Mouse (Mus musculus) cerebellum, adult 11-12 months (tissue): ENCODE measurements around the gene Olfr643.

Experiments used
- DNase-seq: peaks from one replicate; pipeline ENCODE4 v3.0.0; 2022

Gene Olfr643

DNA sequence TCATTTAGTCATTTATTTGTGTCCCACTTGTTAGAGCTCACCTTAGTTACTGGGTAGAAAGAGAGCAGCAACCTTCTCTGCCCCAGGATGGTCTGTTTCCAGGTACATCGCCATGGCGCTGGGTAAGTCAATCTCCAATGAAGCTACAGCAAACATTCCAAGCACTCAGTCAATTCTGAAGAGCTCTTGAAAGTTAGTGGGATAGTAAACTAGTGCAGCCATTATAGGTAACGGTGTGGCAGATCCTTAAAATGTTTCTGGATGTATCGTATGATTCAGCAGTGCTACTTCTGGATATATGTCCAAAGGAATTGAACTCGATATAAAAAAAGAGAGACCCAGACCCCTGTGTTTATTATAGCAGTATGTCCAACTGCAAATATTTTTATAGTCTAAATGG lies at the start of gene Olfr643:
Olfr643 (minus strand) TSS at position 101 of the 400 bp plus-strand sequence.
- no peak for DNase-seq

GRCm38 (mm10) chr7:104183292-104183691 lies 46.1 kb upstream of the Olfr643 start, which contains the start of gene Olfr648:
Gene Olfr648 (minus strand): TSS chr7:104183392.
- DNase-seq = no peak

DNA sequence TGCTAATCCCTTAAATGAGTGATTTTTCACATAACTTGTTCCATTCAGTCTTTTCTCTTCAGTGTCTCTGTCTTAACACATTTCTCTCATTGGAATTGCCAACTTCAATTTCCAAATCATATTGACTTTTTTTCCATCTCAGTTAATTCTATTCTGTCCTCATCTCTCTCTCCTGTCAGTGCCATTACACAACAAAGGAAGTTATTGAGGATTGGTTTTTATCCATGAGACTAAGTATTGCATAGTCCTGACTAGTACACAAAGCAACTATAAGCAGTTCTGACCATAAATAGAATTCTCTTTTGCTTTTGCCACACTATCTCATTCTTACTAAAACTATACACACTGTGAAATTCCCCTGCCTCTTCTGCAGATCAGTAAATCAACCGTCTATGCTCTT lies 41.9 kb upstream of the Olfr643 start:
- DNase-seq = no peak

GRCm38 (mm10) chr7:104178422-104179054 lies 41.3 kb upstream of the Olfr643 start:
- DNase-seq = no peak

DNA sequence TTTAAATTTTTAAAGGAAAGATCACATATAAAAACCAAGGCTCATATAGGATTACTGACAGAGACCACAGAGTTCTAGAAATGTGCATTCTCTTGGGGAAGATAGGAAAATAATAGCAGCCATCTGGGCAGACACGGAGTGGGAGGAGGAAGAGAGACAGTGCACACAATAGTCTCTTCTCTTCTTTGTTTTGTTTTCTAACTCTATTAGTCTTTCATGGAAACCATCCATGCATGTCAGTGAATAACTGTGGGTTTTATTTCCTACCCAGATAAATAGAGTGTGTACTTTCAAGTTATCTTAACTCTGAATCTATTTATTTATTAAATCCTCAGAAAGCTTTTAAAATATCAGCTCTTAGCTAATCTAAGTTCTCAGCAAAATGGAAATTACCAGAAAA lies 37.9 kb upstream of the Olfr643 start:
- no peak for DNase-seq

- no peak for DNase-seq
Observed at GRCm38 (mm10) chr7:104169634-104170204, 32.5 kb upstream of the Olfr643 start.

- no peak for DNase-seq
Observed at GRCm38 (mm10) chr7:104167105-104167504, 29.9 kb upstream of the Olfr643 start.

DNA sequence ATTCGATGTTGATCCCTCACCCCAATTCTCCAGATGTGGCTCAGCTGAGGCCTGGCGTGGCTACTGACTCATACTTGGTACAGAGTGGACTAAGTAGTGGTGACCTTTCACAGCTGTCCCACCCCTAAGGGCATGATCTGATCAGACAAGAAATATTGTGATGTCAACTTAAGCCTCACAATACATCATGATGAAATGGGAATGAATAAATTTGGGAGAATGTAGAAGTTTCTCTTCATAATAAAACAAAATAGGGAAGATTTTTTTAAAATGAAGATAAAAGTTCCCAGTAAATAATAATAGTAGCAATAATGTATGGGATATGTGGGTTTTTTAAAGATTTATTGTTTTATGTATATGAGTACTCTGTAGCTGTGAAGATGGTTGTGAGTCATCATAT lies 13.3 kb upstream of the Olfr643 start, which contains the start of gene Ubqlnl:
Ubqlnl (minus strand) TSS at position 101 of the 400 bp plus-strand sequence.
- DNase-seq = no peak

GRCm38 (mm10) chr7:104143179-104143578 lies 6.0 kb upstream of the Olfr643 start, which contains the start of gene Ubqln3:
Gene Ubqln3 (minus strand): TSS chr7:104143279.
- no peak for DNase-seq

DNA sequence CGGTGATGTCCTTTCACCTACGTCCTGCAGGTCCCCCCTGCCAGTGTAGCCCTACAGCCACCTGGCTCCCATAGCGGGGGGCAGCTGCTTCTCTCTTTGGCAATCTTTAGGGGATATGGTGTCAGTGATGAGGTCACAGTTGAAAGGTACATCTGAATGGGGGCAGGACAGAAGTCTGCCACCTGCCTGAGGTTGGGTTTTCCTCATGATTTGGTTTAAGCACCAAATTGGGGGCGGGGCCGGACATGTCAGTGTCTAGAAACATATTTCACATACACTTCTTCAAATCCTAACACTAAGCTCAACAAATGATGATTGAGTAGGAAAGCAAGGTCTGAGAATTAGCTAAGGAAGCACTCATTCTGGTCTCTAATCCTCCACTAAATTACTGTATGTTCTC lies 7.5 kb downstream of the Olfr643 start, which contains the start of gene Ubqln5:
Ubqln5 (minus strand) TSS at position 101 of the 400 bp plus-strand sequence.
- no peak for DNase-seq

GRCm38 (mm10) chr7:104104757-104104972 lies 32.5 kb downstream of the Olfr643 start, which contains the start of gene Olfr646:
Gene Olfr646 (plus strand): TSS chr7:104104873.
- DNase-seq = no peak

DNA sequence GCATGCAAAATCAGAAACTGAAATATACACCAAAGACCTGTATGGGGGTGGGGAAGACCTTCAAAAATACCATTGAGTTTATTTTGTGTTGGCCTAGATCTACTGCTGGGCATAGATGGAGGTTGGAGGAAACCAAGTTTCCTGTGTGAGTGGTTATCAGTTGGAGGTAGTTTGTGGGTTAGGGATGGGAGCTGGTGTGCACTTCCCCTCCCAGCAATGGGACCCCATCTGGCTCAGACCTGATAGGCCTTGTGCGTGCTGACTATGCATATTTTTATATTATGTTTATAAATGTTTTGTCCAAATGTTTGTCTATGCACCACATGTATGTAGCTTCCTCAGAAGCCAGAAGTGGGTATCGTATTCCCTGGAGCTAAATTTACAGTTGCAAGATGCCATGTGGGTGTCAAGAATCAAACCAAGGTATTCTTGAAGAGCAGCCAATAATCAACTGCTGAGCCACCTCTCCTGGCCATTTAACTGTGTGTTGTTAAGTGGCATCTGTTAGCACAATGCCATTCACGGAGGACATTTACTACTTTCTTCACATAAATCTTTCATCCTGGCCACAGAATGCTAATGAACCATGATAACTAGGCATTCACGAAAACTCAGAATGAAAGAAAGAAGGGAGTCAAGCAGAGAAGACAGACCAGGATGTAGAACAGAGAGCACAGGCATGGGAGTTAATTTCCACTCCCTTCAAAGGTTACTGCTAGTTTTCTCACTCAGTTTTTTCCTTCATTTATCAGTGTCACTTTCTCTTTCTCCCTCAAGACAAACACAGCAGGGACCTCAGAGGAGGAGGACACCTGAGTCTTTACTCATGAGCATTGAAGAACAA lies 33.1 kb downstream of the Olfr643 start:
- DNase-seq = no peak

GRCm38 (mm10) chr7:104085365-104085764 lies 51.8 kb downstream of the Olfr643 start, which contains the start of gene Olfr645:
Gene Olfr645 (minus strand): TSS chr7:104085465.
- no peak for DNase-seq

GRCm38 (mm10) chr7:104071769-104072168 lies 65.4 kb downstream of the Olfr643 start, which contains the start of gene Olfr644:
Gene Olfr644 (minus strand): TSS chr7:104071869.
- no peak for DNase-seq

DNA sequence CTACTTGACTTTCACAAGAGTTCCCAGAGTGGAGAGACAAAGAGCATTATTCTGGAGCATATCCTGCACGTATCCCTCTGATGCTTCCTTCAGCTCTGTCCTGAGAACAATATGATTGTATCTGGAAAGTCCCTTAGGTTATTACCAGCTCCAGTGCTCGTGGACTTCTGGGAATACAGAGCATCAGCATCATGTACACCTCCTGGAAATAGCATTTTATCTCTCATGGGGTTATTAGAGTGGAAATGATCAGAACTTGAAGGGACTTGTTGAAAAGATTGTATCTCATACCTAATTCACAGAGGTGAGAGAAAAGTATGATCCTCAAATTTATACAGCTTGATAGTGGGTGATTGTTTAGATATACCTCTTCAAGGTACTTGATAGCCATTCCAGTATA lies 75.9 kb downstream of the Olfr643 start, which contains the start of gene 4930516K23Rik:
4930516K23Rik (minus strand) TSS at position 101 of the 400 bp plus-strand sequence.
- DNase-seq = no peak

- no peak for DNase-seq
Observed at GRCm38 (mm10) chr7:104059215-104059614, 78.0 kb downstream of the Olfr643 start.

GRCm38 (mm10) chr7:104052566-104052965 lies 84.6 kb downstream of the Olfr643 start, which contains the start of gene Olfr642:
Gene Olfr642 (minus strand): TSS chr7:104052666.
- DNase-seq = no peak

DNA sequence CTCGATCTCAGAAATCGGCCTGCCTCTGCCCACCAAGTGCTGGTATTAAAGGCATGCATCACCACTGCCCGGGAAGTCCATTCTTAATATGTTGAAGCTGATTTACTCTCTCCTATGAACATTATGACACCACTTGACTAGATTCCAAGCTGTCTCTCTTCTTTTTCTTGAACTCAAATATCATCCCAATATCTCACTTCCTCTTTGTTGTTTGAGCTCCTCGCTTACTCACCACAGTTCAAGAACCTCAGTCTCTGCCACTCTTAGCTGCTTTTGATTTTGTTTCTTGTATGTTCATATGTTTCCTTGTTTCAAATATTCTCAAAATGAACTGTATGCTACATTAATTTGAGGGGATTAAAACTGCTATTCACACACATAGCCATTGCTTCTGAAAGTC lies 86.5 kb downstream of the Olfr643 start:
- no peak for DNase-seq

DNA sequence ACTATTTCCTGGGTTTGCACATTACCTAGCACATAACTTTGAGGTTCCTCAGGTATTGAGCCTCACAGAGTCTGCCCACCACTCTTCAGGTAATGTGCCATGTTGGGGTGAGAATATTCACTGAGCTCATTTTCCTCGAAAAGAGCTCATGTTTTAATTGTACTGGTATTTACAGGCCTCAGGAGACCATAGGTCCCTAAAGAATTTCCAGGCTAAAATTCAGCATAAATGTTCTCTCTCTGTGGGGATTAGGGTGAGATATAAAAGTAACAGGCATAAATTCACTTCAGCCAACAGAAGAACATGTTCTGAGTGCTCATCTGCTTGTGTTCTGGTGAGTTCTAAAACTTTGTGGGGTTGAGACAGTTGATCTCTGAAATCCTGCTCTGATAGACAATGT lies 102.1 kb downstream of the Olfr643 start, which contains the start of gene Olfr641:
Olfr641 (plus strand) TSS at position 301 of the 400 bp plus-strand sequence.
- no peak for DNase-seq

GRCm38 (mm10) chr7:104026978-104027377 lies 110.2 kb downstream of the Olfr643 start:
- DNase-seq = no peak

DNA sequence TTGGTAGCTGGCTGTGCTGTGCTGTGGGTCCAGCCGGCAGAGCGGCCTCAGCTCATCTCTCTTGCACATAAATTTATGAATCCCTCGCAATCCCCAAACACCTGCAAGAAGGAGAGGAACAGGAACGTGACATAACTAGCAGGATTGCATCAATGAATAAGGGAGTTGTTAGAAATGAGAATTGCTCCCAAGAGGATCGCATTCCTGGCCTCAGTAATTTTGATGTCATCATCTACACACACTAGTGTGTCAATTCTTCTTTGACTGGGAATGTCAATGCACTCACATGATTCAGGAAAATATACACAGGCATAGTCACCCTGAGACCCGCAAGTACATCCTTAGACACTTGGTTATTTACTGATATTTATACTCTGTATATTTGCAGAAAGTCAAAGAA lies 111.7 kb downstream of the Olfr643 start, which contains the start of gene Olfr640:
Olfr640 (minus strand) TSS at position 101 of the 400 bp plus-strand sequence.
- no peak for DNase-seq

DNA sequence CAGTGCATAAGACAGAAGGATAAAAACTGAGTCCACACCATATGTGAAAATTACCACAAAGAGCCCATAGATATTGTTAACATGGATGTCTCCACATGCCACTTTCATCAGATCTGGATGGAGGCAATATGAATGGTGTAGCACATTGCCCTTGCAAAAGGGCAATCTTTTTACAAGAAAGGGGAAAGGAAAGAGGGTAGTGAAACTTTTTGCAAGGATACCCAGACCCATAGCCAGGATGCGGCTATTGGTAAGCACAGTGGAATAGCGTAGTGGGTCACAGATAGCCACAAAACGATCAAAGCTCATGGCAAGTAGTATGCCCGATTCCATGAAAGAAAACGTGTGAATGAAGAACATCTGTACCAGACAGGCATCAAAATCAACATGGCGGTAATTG lies 115.6 kb downstream of the Olfr643 start:
- no peak for DNase-seq

DNA sequence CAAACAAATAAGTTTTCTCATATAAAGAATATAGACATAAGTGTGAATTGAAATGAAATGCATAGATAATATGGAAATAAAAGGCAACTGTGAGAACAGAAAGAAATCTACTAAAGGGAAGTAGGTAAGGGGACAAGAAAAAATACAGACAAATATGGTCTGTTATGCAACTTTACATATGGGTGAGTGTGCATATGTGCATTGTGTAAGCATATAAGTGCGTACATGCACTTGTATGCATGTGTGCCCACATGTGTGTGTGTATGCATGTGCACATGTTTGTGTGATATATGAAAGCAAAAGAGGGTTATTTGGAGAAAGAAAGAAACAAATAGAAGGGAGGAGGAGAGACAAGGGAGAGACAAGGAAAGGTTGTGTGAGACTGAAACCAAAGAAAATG lies 118.3 kb downstream of the Olfr643 start:
- no peak for DNase-seq
